Mouse (Mus musculus) lung, adult 2 months (tissue): ENCODE data around the gene Lsamp.

Experiments
- CTCF ChIP-seq: fragments of 200-500 bp; IDR thresholded peaks from 2 replicates; pipeline ENCODE4 v1.5.1; 2011; ENCODE audit warnings: mild to moderate bottlenecking, low read length, control low read depth; ENCODE audit not compliant: insufficient read depth
- POLR2A ChIP-seq: fragments of 200-500 bp; IDR thresholded peaks from 2 replicates; pipeline ENCODE4 v1.6.1; 2011; ENCODE audit warnings: low read depth, mild to moderate bottlenecking, control low read depth, low read length, borderline replicate concordance; ENCODE audit errors: extremely low read depth

GRCm38 (mm10) chr16:42059927-42060326, 2075.8 kb downstream of the Lsamp start:
- TF ChIP-seq CTCF (no peak), POLR2A (no peak)
